Mouse (Mus musculus): Measurements from ENCODE around the gene Plau. TPM values are rescaled to one million over a fixed set of nuclear protein-coding genes. Genes with fewer than 3 reads are reported as not detected.

Gene Plau
- 0.83 and 1.1 TPM in 2 replicates for polyA plus RNA-seq (2015; fragmentation: Nextera tagmentation; extraction: Ambion mirVana)

GRCm38 (mm10) chr14:20836171-20836904 is at the start of gene Plau:
TSS of gene Plau (plus strand) at chr14:20836660.
- ATAC-seq (ENCODE audit: low FRiP score) = peak; percentile 91

GRCm38 (mm10) chr14:20788151-20788550 is 48.3 kb upstream of the Plau start:
- no peak for ATAC-seq (ENCODE audit: low FRiP score)
- Histone ChIP-seq H3K9me3 (replicated peaks) (no peaks in the 10 kb centered on the region), H3K27ac (replicated peaks) (no peak overlapping the region), H3K27me3 (replicated peaks) (no peaks in the 10 kb centered on the region), H3K36me3 (peaks cover 55% of the 10 kb centered on the region), H3K9ac (replicated peaks) (no peak overlapping the region), H3K4me2 (no peak overlapping the region), H3K4me1 (peaks cover 51% of the 10 kb centered on the region), H3K4me3 (replicated peaks) (no peak overlapping the region)
- WGBS = 82% methylated on average over 3 of the region's 3 CpGs

More at GRCm38 (mm10) chr14:20836171-20836904, at the start of gene Plau:
- peak within 1 kb of the TSS; percentile 98 for H3K4me2 ChIP-seq
- no peaks in the 10 kb centered on the region for H3K9me3 ChIP-seq (replicated peaks)
- peaks cover 7% of the 10 kb centered on the region; the same call in 1 of the 2 replicates for H3K27me3 ChIP-seq (replicated peaks)
- peak within 1 kb of the TSS; percentile 49 for H3K4me3 ChIP-seq (replicated peaks)
- H3K9ac ChIP-seq (replicated peaks) = peak within 1 kb of the TSS; percentile 60
- WGBS = under 1% methylated on average over 33 of the region's 33 CpGs
- H3K4me1 ChIP-seq = peaks cover 12% of the 10 kb centered on the region
- H3K36me3 ChIP-seq = no peaks in the 10 kb centered on the region
- H3K27ac ChIP-seq (replicated peaks) = 0 out of 2 replicates have a peak within 1 kb of the TSS, but pooled peaks have one; percentile 23

GRCm38 (mm10) chr14:20789593-20789992 is 46.9 kb upstream of the Plau start:
- Histone ChIP-seq H3K4me3 (replicated peaks) (no peak overlapping the region), H3K36me3 (peaks cover 52% of the 10 kb centered on the region), H3K9ac (replicated peaks) (no peak overlapping the region), H3K27me3 (replicated peaks) (no peaks in the 10 kb centered on the region), H3K9me3 (replicated peaks) (no peaks in the 10 kb centered on the region), H3K27ac (replicated peaks) (no peak overlapping the region), H3K4me2 (no peak overlapping the region), H3K4me1 (peaks cover 57% of the 10 kb centered on the region)
- ATAC-seq (ENCODE audit: low FRiP score) = no peak
- 97% methylated on average over 4 of the region's 4 CpGs for WGBS

DNA sequence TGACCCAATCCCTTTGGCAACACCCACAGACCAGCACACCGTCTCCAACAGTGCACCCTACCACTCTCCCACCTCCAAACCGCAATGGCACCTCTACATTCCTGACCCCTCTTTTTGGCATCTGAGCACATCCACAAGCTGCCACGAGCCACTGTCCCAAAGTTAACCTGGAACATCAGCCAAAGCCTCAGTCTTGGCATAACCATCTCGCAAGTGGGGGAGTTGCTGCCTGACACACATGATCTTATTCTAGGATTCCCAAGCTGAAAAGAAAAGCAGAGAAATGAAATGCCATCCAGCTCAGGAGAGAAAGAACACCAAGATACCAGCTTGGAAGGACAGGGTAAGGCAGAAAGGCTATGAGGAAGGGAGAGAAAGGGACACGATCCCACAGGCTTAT is 46.0 kb upstream of the Plau start:
- Histone ChIP-seq H3K4me2 (no peak overlapping the region), H3K36me3 (peaks cover 43% of the 10 kb centered on the region), H3K9ac (replicated peaks) (no peak overlapping the region), H3K27me3 (replicated peaks) (no peaks in the 10 kb centered on the region), H3K27ac (replicated peaks) (no peak overlapping the region), H3K4me1 (peaks cover 65% of the 10 kb centered on the region), H3K4me3 (replicated peaks) (no peak overlapping the region), H3K9me3 (replicated peaks) (no peaks in the 10 kb centered on the region)
- 96% methylated on average over 5 of the region's 5 CpGs for WGBS
- no peak for ATAC-seq (ENCODE audit: low FRiP score)

DNA sequence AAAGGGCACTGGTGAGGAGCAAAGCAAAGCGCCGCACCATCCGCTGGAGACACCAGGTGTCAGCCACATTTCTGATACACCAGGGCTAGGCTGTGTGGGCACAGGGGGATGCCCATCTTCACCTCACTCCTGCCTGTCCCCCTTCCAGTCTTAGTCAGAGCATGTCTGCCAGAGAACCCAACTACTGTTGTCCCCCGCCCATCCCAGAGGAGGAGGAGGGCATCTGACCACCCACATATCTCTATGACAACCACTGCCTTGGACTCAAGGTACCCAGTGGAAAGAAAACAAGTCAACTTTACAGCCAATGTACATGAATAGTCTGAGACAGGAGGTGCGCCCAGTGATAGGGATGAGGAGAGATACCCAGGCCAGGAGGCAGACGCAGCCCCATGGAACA is 45.5 kb upstream of the Plau start:
- no peak overlapping the region for H3K4me3 ChIP-seq (replicated peaks)
- 0 out of 2 replicates have a peak overlapping the region, but pooled peaks have one; percentile 0 for H3K4me2 ChIP-seq
- H3K4me1 ChIP-seq = peaks cover 69% of the 10 kb centered on the region
- H3K27me3 ChIP-seq (replicated peaks) = no peaks in the 10 kb centered on the region
- no peak overlapping the region for H3K27ac ChIP-seq (replicated peaks)
- no peaks in the 10 kb centered on the region for H3K9me3 ChIP-seq (replicated peaks)
- 92% methylated on average over 6 of the region's 6 CpGs for WGBS
- peaks cover 43% of the 10 kb centered on the region for H3K36me3 ChIP-seq
- ATAC-seq (ENCODE audit: low FRiP score) = no peak
- no peak overlapping the region for H3K9ac ChIP-seq (replicated peaks)

DNA sequence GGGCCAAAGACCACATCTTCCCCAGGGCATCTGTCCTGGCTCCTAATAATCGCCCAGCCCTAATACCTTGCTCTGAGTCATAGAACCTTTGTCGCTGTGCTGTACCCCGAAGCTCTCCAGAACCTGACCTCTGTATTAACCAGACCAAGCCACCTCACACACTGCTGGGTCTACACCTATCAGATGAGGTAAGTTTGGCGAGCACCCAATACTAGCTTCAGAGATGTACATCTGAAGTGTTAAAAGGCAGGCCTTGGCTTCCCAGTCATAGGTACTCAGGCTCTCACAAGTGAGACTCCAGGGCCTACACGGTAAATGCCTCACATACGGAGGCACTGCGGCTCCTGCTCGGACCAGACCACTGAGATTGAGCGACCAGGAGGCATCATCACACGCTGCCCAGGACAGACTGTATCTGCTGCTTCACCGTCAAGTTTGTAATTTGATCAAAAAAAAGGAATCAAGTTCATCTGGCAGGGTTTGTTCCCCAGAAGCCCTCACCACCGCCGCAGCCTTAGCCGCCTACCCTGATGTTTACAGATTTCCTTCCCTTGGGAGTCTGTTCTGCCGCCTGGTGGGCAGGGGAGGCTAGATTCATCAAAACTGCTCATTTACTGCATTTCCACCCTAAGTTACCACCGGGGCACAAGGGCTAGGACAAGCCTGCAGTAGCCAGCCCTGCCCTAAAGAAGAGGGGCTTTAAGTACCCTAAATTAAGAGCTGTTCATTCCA is 44.8 kb upstream of the Plau start:
- Histone ChIP-seq H3K9me3 (replicated peaks) (no peaks in the 10 kb centered on the region), H3K4me3 (replicated peaks) (peak overlapping the region; percentile 83), H3K27me3 (replicated peaks) (no peaks in the 10 kb centered on the region), H3K36me3 (peaks cover 41% of the 10 kb centered on the region), H3K27ac (replicated peaks) (no peak overlapping the region), H3K9ac (replicated peaks) (no peak overlapping the region; the same call in 1 of the 2 replicates), H3K4me1 (peaks cover 69% of the 10 kb centered on the region), H3K4me2 (peak overlapping the region; percentile 87)
- 74% methylated on average over 16 of the region's 16 CpGs for WGBS
- no peak for ATAC-seq (ENCODE audit: low FRiP score)

DNA sequence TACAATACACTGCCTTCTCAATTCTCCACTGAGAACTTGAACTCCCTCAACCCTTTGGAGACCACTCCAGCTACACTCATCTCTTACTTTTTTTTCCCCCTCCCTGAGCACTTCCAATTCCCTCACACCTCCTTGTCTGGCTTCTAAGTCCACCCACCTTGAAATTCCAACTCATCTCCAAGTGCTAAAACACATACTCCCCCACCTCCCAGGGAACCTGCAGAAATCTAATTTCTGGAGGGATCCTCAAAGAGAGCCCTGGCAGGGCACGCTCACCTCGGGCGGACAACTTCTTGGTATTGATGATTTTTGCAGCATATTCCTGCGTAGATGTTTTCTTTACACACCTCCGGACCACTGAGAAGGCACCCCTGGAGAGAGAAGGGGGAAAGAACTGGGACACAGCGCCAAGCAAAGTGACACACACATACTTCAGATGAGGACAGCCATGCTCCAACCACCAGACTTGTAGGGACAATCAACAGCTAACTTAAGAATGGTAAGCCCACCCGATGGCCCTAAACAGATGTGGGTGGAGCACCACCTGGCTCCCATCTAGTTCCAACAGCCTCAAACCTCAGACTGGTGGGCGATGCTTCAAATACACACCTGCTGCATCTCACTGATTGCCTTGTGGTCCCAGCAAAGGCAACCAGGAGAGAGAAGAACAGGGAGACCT is 44.1 kb upstream of the Plau start:
- peak overlapping the region; percentile 81 for H3K9ac ChIP-seq (replicated peaks)
- peak overlapping the region; percentile 83 for H3K4me3 ChIP-seq (replicated peaks)
- peaks cover 70% of the 10 kb centered on the region for H3K4me1 ChIP-seq
- no peaks in the 10 kb centered on the region for H3K27me3 ChIP-seq (replicated peaks)
- no peaks in the 10 kb centered on the region for H3K9me3 ChIP-seq (replicated peaks)
- peak overlapping the region; percentile 87 for H3K4me2 ChIP-seq
- ATAC-seq (ENCODE audit: low FRiP score) = no peak
- 76% methylated on average over 8 of the region's 8 CpGs for WGBS
- H3K27ac ChIP-seq (replicated peaks) = peak overlapping the region; percentile 86
- peaks cover 37% of the 10 kb centered on the region for H3K36me3 ChIP-seq

- Histone ChIP-seq H3K4me3 (replicated peaks) (peak overlapping the region; percentile 83), H3K27ac (replicated peaks) (peak overlapping the region; percentile 86), H3K9me3 (replicated peaks) (no peaks in the 10 kb centered on the region), H3K36me3 (peaks cover 31% of the 10 kb centered on the region), H3K9ac (replicated peaks) (peak overlapping the region; percentile 81), H3K4me2 (peak overlapping the region; percentile 87), H3K4me1 (peaks cover 65% of the 10 kb centered on the region), H3K27me3 (replicated peaks) (no peaks in the 10 kb centered on the region)
- 1% methylated on average over 26 of the region's 57 CpGs for WGBS
- peak; percentile 68 for ATAC-seq (ENCODE audit: low FRiP score)
Measured at GRCm38 (mm10) chr14:20792922-20793757, 43.3 kb upstream of the Plau start.

- ATAC-seq (ENCODE audit: low FRiP score) = peak; percentile 90
- Histone ChIP-seq H3K4me2 (peak within 1 kb of the TSS; percentile 87), H3K9ac (replicated peaks) (peak within 1 kb of the TSS; percentile 81), H3K4me3 (replicated peaks) (peak within 1 kb of the TSS; percentile 83), H3K36me3 (peaks cover 23% of the 10 kb centered on the region), H3K27me3 (replicated peaks) (no peaks in the 10 kb centered on the region), H3K4me1 (peaks cover 62% of the 10 kb centered on the region), H3K9me3 (replicated peaks) (no peaks in the 10 kb centered on the region), H3K27ac (replicated peaks) (peak within 1 kb of the TSS; percentile 86)
- WGBS = under 1% methylated on average over 45 of the region's 76 CpGs
Measured at GRCm38 (mm10) chr14:20793758-20794531, 42.5 kb upstream of the Plau start, which contains the start of gene Camk2g. TSS of gene Camk2g (minus strand) at chr14:20794088.

DNA sequence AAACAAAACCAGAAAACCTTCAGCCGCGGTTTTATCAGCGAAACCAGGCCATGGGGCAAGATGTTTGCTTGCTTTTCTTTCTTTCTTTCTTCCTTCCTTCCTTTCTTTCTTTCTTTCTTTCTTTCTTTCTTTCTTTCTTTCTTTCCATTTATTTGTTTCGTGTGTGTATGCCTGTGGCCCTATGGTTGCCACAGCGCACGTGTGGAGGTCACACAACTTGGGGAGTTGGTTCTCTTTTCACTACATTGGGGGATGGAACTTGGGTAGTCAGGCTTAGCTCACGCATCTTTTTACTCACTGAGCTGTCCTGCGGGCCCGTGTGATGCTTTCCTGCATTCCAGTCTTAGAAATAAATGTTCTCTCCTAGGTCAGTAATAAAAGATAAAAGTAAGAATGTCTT is 41.9 kb upstream of the Plau start:
- H3K4me3 ChIP-seq (replicated peaks) = peak overlapping the region; percentile 83
- H3K27me3 ChIP-seq (replicated peaks) = no peaks in the 10 kb centered on the region
- WGBS = 11% methylated on average over 9 of the region's 9 CpGs
- H3K27ac ChIP-seq (replicated peaks) = no peak overlapping the region; the same call in 1 of the 2 replicates
- peaks cover 62% of the 10 kb centered on the region for H3K4me1 ChIP-seq
- peaks cover 18% of the 10 kb centered on the region for H3K36me3 ChIP-seq
- peak overlapping the region; percentile 87 for H3K4me2 ChIP-seq
- ATAC-seq (ENCODE audit: low FRiP score) = no peak
- H3K9ac ChIP-seq (replicated peaks) = peak overlapping the region; percentile 81; the same call in 1 of the 2 replicates
- no peaks in the 10 kb centered on the region for H3K9me3 ChIP-seq (replicated peaks)
